Mouse (Mus musculus): ENCODE measurements around the gene Rtl10. TPM values are rescaled to one million over a fixed set of nuclear protein-coding genes. Genes with fewer than 3 reads are reported as not detected.

Rtl10 gene
- polyA plus RNA-seq (2017; shearing (Covaris generic)), result 1 to 10 TPM in 1 of 2 experiments, not detected in 1; 1.1 TPM

DNA sequence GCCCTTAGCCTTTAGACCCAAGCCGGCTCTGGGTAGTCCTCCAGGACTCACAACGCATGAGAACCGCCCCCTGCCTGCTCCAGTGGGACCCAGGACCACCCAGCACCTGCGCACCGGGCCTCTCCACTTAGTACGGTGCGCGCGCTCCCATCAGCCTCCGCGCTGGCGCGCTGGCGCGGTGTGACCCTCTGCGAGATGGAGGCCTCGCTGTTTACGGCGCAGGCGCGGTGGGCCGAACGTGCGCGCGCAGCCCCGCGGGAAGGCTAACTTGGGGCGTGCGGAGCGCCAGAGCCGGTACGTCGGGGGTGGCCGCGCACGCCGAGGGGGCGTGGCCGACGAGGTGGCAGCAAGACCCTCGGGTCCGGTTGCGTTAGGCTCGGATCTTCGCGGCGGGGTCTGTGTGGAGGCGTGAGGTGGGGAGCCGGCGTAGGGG, at the start of gene Rtl10, which contains the start of gene Gnb1l:
Gene Rtl10, plus strand, starts transcription at position 344 of the 433 bp plus-strand sequence.
Gene Gnb1l, plus strand, starts transcription at position 156 of the 433 bp plus-strand sequence.

Other genes starting within 250 kb of the Rtl10 start
- under 1 TPM in 1 of 2 experiments, not detected in 1; 0.69 TPM for gene Gm49776, start 240.6 kb upstream of the Rtl10 start, polyA plus RNA-seq (2017; shearing (Covaris generic))
- gene Dgcr8, start 209.7 kb upstream of the Rtl10 start, polyA plus RNA-seq (2017; shearing (Covaris generic)), result 10 to 100 TPM; 20.9 to 25.4 TPM
- gene Tango2, start 150.8 kb upstream of the Rtl10 start, polyA plus RNA-seq (2017; shearing (Covaris generic)), result 10 to 100 TPM; 51.4 to 58.0 TPM
- 1 to 10 TPM in 1 of 2 experiments, under 1 TPM in 1; 0.79 to 1.3 TPM for gene Arvcf, start 150.7 kb upstream of the Rtl10 start, polyA plus RNA-seq (2017; shearing (Covaris generic))
- 10 to 100 TPM; 25.5 to 37.5 TPM for gene Txnrd2, start 72.5 kb upstream of the Rtl10 start, polyA plus RNA-seq (2017; shearing (Covaris generic))
- gene Comt, start 72.0 kb upstream of the Rtl10 start, polyA plus RNA-seq (2017; shearing (Covaris generic)), result 10 to 100 TPM; 40.5 to 82.4 TPM
- gene Gnb1l, start 188 bp upstream of the Rtl10 start, polyA plus RNA-seq (2017; shearing (Covaris generic)), result 10 to 100 TPM; 15.9 to 16.0 TPM
- gene Tbx1, start 91.8 kb downstream of the Rtl10 start, polyA plus RNA-seq (2017; shearing (Covaris generic)), result under 1 TPM in 1 of 2 experiments, not detected in 1; 0.39 TPM
- gene Gp1bb, start 123.5 kb downstream of the Rtl10 start, polyA plus RNA-seq (2017; shearing (Covaris generic)), result under 1 TPM in 1 of 2 experiments, not detected in 1; 0.18 TPM
- gene Gm49601, start 127.5 kb downstream of the Rtl10 start, polyA plus RNA-seq (2017; shearing (Covaris generic)), result not detected
- under 1 TPM in 1 of 2 experiments, not detected in 1; 0.91 TPM for gene Sept5, start 131.1 kb downstream of the Rtl10 start, polyA plus RNA-seq (2017; shearing (Covaris generic))